Mouse (Mus musculus) testis, adult 2 months (tissue): ENCODE measurements around the gene Clec16a. TPM values are rescaled to one million over a fixed set of nuclear protein-coding genes. Genes with fewer than 3 reads are reported as not detected.

ENCODE experiments used
- H3K27ac ChIP-seq: fragments of 200-500 bp; 2 replicates; pipeline ENCODE4 v1.5.1; 2012; ENCODE audit warnings: low read depth, low read length; ENCODE audit not compliant: control insufficient read depth, insufficient read depth
- H3K27me3 ChIP-seq: fragments of 200-500 bp; 2 replicates; pipeline ENCODE4 v1.6.1; 2012; ENCODE audit warnings: mild to moderate bottlenecking, low read length, moderate library complexity; ENCODE audit not compliant: control insufficient read depth, insufficient read depth
- H3K36me3 ChIP-seq: fragments of 200-500 bp; 2 replicates; pipeline ENCODE4 v1.6.1; 2012; ENCODE audit warnings: mild to moderate bottlenecking, low read length; ENCODE audit not compliant: control insufficient read depth, insufficient read depth
- H3K4me1 ChIP-seq: fragments of 200-500 bp; 2 replicates; pipeline ENCODE4 v1.6.1; 2012; ENCODE audit warnings: low read length; ENCODE audit not compliant: control insufficient read depth, insufficient read depth
- H3K4me3 ChIP-seq: fragments of 200-500 bp; 2 replicates; pipeline ENCODE4 v1.5.1; 2012; ENCODE audit warnings: low read depth, mild to moderate bottlenecking, low read length, moderate library complexity, mixed read lengths; ENCODE audit not compliant: control insufficient read depth
- CTCF ChIP-seq: fragments of 200-500 bp; IDR thresholded peaks from 2 replicates; pipeline ENCODE4 v1.5.1; 2012; ENCODE audit warnings: low read depth, mild to moderate bottlenecking, inconsistent platforms, low read length, moderate library complexity; ENCODE audit not compliant: control insufficient read depth, insufficient read depth, insufficient replicate concordance
- POLR2A ChIP-seq: fragments of 200-500 bp; IDR thresholded peaks from 2 replicates; pipeline ENCODE4 v1.6.1; 2012; ENCODE audit warnings: low read depth, mild to moderate bottlenecking, inconsistent platforms, low read length, moderate library complexity; ENCODE audit not compliant: control insufficient read depth
- polyA plus RNA-seq: library from polyadenylated mRNA; depleted of rRNA; stranded (reverse); fragments of >200 nt; gene quantifications from 2 replicates; pipeline ENCODE4 v1.2.3, GENCODE M21; 2012

Gene Clec16a
- polyA plus RNA-seq, 1 experiment = 30.8 TPM

GRCm38 (mm10) chr16:10771769-10772510 lies 226.8 kb downstream of the Clec16a start:
- TF ChIP-seq CTCF (no peak), POLR2A (no peak)
- Histone ChIP-seq H3K27me3 (no peaks in the 10 kb centered on the region), H3K4me1 (no peaks in the 10 kb centered on the region), H3K36me3 (no peaks in the 10 kb centered on the region), H3K27ac (no peak overlapping the region), H3K4me3 (no peak overlapping the region)

GRCm38 (mm10) chr16:10773543-10773942 lies 228.4 kb downstream of the Clec16a start:
- no peak overlapping the region for H3K27ac ChIP-seq
- H3K27me3 ChIP-seq = no peaks in the 10 kb centered on the region
- no peaks in the 10 kb centered on the region for H3K4me1 ChIP-seq
- H3K36me3 ChIP-seq = no peaks in the 10 kb centered on the region
- TF ChIP-seq POLR2A (no peak), CTCF (no peak)
- H3K4me3 ChIP-seq = no peak overlapping the region

GRCm38 (mm10) chr16:10774726-10775125 lies 229.6 kb downstream of the Clec16a start:
- TF ChIP-seq POLR2A (no peak), CTCF (no peak)
- Histone ChIP-seq H3K27me3 (no peaks in the 10 kb centered on the region), H3K27ac (no peak overlapping the region), H3K4me3 (no peak overlapping the region), H3K4me1 (no peaks in the 10 kb centered on the region), H3K36me3 (no peaks in the 10 kb centered on the region)

GRCm38 (mm10) chr16:10776322-10776721 lies 231.2 kb downstream of the Clec16a start:
- TF ChIP-seq CTCF (no peak), POLR2A (no peak)
- Histone ChIP-seq H3K4me3 (no peak overlapping the region), H3K4me1 (no peaks in the 10 kb centered on the region), H3K36me3 (no peaks in the 10 kb centered on the region), H3K27me3 (no peaks in the 10 kb centered on the region), H3K27ac (no peak overlapping the region)

- Histone ChIP-seq H3K27ac (no peak overlapping the region), H3K27me3 (no peaks in the 10 kb centered on the region), H3K4me3 (no peak overlapping the region), H3K36me3 (no peaks in the 10 kb centered on the region), H3K4me1 (no peaks in the 10 kb centered on the region)
- TF ChIP-seq POLR2A = no peak
- TF ChIP-seq CTCF = no peak
Measured at GRCm38 (mm10) chr16:10777579-10778160, 232.5 kb downstream of the Clec16a start.

GRCm38 (mm10) chr16:10780631-10781120 lies 235.5 kb downstream of the Clec16a start:
- H3K27ac ChIP-seq = no peak overlapping the region
- H3K4me3 ChIP-seq = no peak overlapping the region; the same call in 1 of the 2 replicates
- H3K4me1 ChIP-seq = peaks cover 2% of the 10 kb centered on the region

GRCm38 (mm10) chr16:10781862-10782371 lies 236.8 kb downstream of the Clec16a start:
- H3K4me1 ChIP-seq = peaks cover 8% of the 10 kb centered on the region
- H3K27me3 ChIP-seq = no peaks in the 10 kb centered on the region
- no peak overlapping the region for H3K27ac ChIP-seq
- TF ChIP-seq POLR2A = no peak
- TF ChIP-seq CTCF = no peak
- peak overlapping the region; percentile 56 for H3K4me3 ChIP-seq
- H3K36me3 ChIP-seq = no peaks in the 10 kb centered on the region

More at GRCm38 (mm10) chr16:10780631-10781120, 235.5 kb downstream of the Clec16a start:
- Histone ChIP-seq H3K36me3 (no peaks in the 10 kb centered on the region), H3K27me3 (no peaks in the 10 kb centered on the region)
- TF ChIP-seq POLR2A (no peak), CTCF (no peak)
